Mouse (Mus musculus) v-Abl transformed pro-B cells (cell line): Measurements from ENCODE around the gene Slc6a11.

Experiments
- in situ Hi-C, 2 experiments: fragments of 400-800 bp; cut with MboI; formaldehyde crosslinking; loops; one replicate each; pipeline ENCODE4 v1.15.1; 2025; ENCODE audit not compliant: unreplicated experiment in 2 of 2

The Slc6a11 gene

DNA sequence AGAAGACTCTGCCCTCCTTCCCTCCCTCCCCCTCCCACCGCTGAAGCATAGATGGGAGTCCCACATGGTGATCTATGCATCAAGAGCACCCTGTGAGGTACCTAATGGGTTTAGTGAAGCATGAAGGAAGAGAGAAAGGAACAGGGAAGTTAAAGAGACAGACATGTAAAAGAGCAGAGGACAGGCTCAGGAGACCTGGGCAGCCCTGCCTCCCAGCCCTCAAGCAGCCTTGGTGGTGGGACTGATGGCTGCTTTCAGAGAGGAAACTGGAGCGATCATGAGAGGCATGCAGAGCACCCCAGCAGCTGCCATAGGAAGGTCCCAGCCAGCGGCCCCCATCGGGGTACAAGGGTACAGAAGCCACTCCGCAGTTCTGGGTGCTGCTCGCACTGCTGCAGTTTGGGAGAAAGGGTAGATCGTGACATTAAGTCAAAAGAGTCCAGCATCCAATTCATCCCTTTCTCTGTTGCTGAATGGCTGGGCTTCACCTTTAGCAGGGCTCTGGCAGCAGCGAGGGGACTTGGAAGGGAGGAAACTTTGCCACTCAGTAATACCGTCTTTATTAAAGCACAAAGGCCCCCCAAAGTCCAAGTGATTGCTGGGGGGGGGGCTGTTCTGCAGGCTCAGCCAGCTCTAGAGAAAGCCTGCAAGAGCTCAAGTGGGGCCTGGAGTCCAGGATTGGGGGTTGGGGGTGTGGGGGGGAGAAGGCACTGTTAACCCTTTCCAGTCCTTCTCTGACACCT, 43.5 kb downstream of the Slc6a11 start:
- in situ Hi-C loops: no loop called here

GRCm38 (mm10) chr6:114178141-114178540, 47.1 kb downstream of the Slc6a11 start:
- in situ Hi-C loops: no loop called here

GRCm38 (mm10) chr6:114182366-114183179, 51.5 kb downstream of the Slc6a11 start:
- in situ Hi-C loops: no loop called here

GRCm38 (mm10) chr6:114187121-114187520, 56.1 kb downstream of the Slc6a11 start:
- in situ Hi-C loops: no loop called here

DNA sequence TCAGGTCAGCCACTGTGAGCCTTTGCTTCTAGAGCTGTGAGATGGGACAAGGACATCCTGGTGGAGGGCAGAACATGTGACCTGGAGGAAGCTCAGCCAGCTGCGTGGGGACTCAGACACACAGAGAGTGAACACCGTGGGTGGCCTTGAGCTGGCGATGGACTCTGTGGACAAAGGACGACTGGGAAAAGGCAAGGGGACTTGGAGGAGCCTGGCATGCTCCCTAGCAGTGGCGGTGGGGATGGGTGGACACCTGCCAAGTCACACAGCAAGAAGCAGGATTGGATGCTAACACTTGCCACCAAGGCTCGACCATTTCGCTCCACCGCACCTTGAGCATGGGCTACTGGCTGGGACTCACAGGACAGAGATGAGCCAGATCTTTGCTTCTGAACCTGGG, 57.8 kb downstream of the Slc6a11 start:
- in situ Hi-C loops: no loop called here

DNA sequence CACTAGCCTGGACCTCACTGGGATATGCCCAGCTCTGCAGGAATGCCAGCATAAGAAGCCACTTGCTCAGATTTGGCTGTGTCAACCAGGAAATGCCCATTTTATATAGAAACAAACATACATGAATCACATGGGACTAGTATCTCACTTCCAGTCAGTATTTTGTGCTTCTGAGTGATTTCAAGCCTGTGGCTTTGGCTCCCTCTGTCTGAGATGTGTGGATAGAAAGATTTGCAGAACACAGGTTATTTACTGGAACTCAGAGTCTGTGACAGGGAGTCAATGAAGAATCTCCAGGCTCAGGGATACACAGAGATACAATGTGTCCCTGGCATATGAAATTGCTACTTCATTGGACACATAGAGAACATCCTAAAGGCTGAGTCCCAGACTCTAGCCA, 65.0 kb downstream of the Slc6a11 start:
- in situ Hi-C loops: no loop called here

GRCm38 (mm10) chr6:114199200-114199845, 68.3 kb downstream of the Slc6a11 start:
- in situ Hi-C loops: no loop called here

DNA sequence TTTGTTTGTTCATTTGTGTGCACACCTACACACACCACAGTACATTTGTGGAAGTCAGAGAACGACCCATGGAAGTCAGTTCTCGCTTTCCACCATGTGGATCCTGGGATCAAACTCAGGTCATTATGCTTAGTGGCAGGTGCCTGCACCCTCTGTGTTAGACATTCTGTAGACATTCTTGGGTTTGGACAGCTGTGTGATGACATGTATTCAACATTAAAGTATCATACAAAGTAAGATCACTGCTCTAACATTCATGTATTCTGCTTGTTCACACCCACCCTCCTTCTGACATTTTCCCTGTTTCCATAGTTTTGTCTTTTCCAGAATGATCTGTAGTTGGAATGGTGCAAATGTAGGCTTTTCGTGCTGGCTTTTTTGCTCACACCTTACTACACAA, 73.5 kb downstream of the Slc6a11 start:
- in situ Hi-C loops: no loop called here

- in situ Hi-C loops: no loop called here
Observed at GRCm38 (mm10) chr6:114208296-114208695, 77.3 kb downstream of the Slc6a11 start.

GRCm38 (mm10) chr6:114214393-114214792, 83.4 kb downstream of the Slc6a11 start:
- in situ Hi-C loops: no loop called here

DNA sequence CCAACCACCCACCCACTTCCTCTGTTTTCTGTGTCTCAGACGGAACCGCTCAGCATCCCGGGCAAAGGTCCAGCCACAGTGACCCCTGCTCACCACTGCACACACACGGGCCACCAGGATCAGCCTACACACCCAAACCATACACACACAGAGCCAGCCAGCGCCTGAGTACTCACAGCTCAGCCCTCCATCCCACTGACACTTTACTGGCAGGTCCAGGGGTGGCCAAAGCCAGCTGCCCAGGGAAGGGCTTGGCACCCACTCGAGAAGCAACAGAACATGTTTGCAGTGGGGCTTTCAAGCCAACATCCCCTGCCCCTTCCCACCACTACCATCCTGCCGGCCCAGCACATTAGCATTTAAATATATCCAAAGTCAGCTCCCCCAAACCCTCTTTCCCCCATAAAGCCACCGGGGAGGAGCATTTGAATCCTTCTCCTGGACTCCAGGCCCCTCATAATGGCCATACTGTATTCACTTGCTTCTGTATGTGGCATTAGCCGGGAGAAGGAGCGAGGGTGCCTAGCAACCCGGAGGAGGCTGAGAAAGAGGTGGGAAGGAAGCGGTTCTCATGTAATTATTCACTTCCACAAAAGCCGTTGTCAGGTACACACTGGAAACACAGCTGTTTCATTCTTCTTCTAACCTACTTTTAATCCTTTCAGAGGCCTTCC, 85.8 kb downstream of the Slc6a11 start:
- in situ Hi-C loops: no loop called here

DNA sequence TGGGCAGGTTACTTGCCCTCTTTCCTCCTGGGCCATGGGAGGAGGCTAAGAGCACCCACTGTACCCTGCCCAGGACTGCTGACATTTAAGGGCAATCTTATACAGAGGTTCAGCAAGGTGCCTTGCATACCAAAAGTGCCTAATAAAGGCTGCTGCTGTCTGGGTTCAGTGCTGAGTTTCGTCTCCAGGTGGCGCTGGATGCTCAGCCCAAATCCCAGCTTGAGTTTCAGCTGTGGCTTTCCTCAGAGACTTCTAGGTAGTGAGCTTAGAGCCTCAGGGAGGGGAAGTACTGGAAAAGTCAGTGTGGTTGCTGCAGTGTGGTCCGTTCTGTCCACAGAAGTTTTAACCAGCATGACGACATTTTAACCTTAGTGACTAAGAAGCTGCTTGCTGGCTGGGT, 93.4 kb downstream of the Slc6a11 start:
- in situ Hi-C loops: no loop called here

DNA sequence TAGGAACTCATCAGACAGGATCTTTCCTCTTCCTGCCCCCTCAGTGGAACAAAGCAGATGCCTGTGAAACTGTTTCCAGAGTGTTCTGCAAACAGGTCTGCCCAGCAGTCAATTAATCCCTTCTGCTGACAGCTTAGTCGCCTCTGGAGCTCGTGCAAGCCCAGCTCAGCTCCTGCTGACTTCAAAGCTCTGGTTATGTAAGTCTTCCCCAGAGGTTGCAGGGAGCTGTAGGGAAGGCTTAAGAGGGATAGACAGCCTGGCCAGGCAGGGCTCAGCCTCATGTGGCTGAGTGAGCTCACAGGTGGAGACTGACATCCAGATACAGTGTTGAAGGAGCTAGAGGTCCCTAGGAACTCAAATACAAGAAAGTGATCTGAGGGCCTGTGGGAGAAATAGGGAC, 96.3 kb downstream of the Slc6a11 start:
- in situ Hi-C loops: no loop called here

GRCm38 (mm10) chr6:114228196-114228595, 97.2 kb downstream of the Slc6a11 start:
- in situ Hi-C loops: no loop called here

- in situ Hi-C loops: no loop called here
Observed at GRCm38 (mm10) chr6:114238892-114239644, 108.0 kb downstream of the Slc6a11 start.

GRCm38 (mm10) chr6:114245665-114246064, 114.6 kb downstream of the Slc6a11 start:
- in situ Hi-C loops: loop anchor here in 1 of 2 experiments (5.0 kb wide), 2 partner anchors 158 to 483 kb away; no protein-coding TSS in a partner anchor

DNA sequence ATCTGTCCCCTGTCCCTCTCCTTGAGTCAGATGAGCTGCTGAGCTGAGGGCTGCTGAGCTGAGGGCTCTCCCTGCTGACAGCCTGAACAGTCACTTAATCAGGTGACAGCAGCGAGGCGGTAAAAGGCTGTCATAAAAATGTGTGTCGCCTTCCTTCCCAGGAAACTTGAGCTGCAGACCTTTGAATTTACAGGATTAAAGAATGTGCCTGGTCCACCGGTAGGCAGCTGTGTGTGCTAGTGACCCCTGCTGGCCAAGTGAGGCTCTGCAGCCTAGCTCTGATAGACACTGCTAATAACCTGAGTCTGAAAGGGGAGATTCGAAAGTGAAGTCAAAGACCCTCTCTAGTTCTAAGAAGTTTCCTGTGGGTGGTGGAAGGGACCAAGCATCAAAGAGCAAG, 119.3 kb downstream of the Slc6a11 start:
- in situ Hi-C loops: loop anchor here in 1 of 2 experiments (5.0 kb wide), 2 partner anchors 163 to 488 kb away; no protein-coding TSS in a partner anchor

GRCm38 (mm10) chr6:114254927-114255326, 123.9 kb downstream of the Slc6a11 start:
- in situ Hi-C loops: loop anchor here in 1 of 2 experiments (5.0 kb wide), 2 partner anchors 168 to 493 kb away; no protein-coding TSS in a partner anchor

GRCm38 (mm10) chr6:114257762-114258361, 126.8 kb downstream of the Slc6a11 start:
- in situ Hi-C loops: no loop called here
